Mouse (Mus musculus) gonadal fat pad, adult 2 months (tissue): ENCODE data around the gene Aip. TPM values are rescaled to one million over a fixed set of nuclear protein-coding genes. Genes with fewer than 3 reads are reported as not detected.
A peak's percentile ranks its signal among the peaks of the same experiment; 100 is the strongest.

Experiments used
- DNase-seq: peaks from one replicate; pipeline ENCODE4 v3.0.0-alpha.2; 2012; ENCODE audit warnings: low read depth
- polyA plus RNA-seq: library from polyadenylated mRNA; depleted of rRNA; stranded (reverse); fragments of >200 nt; gene quantifications from 2 replicates; pipeline ENCODE4 v1.2.3, GENCODE M21; 2012; rRNA removed

The Aip gene
- polyA plus RNA-seq, result 99.1 and 121 TPM in 2 replicates

DNA sequence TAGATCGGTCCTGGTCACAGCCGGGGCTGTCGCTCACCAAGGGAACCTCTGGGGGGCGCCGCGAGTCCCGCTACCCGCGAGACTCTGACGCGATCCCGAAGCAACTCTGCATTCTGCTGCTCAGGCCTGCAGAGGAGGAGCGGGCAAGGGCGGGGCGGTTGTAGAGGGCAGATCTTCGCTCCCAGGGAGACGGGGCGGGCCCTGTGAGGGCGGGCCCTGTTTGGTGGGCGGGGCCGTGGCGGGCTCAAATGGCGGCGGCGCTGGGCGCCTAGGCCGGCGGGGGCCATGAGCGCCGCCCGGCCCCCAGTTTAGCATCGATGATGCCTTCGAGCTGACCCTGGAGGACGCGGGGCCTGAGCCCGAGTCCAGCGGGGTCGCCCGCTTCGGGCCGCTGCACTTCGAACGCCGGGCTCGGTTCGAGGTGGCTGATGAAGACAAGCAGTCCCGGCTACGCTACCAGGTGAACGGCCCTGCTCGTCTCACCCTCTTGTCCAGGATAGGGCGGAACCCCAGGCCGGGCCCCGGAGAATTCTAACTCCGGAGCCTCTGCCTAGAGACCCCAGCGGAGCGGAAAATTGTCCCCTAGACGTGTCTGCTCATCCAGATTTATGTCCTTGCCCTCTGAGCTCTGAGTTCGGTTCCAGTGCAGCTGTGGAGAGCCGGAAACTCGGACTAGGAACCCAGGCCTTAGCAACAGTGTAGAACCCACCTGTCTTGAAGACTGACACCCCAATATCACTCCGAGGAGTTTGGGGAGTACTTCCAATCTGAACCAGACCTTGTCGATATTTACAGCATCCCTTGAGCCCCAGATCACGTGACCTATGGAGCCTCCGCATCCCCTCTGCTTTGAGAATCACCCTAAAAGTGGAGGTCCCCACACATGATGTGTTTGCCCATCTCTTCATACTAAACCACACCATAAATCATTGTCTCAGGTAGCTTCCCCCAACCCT, at the start of gene Aip:
Gene Aip (minus strand): TSS at position 118 of the 956 bp plus-strand sequence.
- peak; percentile 56 for DNase-seq

DNA sequence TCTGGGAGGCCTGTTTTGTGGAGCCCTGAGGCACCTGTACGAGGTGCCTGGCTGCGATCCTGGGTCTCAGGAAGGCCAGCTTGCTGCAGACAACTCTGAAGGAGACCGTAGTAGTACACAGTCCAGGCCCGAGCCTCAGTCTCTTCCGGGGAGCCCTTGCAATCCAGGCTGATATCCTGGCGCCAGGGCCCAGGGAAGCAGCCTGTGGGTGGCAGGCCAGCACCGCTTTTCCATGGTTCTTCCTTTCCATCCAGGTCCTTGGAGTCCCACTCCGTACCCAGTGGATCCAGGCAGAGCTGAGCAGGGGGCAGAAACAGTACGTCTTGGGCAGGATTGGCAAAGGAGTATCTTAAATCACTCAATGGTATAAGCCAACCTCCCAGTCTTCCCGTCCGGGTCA, 47.3 kb upstream of the Aip start:
- no peak for DNase-seq

DNA sequence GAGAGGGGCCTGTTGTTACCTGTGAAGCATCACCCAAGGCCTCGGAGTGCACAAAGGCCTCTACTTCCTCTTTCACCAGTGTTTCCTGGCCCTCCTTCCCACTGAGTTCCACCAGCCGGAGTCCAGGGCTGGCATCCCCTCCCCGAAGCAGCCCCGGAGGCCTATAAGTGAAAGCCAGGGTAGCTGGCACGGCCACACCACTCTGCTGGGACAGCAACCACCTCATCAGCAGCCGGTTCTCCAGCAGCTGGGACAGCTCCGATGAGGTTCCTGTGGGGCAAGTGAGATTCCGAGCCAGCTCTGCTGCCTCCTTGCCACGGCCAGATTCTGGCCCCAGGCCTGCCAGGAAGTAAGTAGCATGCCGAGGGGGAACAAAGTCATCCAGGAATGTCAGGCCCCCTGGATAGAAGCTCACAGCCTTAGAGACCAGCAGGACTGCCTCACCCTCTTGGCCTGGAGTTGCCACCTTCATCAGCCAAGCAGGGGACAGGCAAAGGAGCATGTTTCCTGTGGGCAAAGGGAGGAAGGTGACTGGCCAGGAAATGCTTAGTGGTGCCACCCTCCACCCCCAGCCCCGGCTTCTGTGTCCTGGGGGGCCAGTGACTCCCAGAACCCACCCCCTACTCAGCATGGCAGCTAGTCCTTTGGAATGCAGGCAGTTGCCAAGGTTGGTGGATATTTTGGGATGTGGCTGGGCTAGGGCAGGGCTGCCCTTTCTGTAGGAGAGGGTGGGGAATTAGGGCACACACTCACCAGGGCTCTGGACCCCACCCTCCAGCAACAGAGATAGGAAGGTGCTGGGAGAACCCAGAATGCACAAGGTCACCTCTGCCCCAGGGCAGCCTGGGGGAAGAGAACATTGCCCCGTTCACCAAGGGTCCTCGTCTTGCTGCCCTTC, 46.0 kb upstream of the Aip start:
- no peak for DNase-seq

DNA sequence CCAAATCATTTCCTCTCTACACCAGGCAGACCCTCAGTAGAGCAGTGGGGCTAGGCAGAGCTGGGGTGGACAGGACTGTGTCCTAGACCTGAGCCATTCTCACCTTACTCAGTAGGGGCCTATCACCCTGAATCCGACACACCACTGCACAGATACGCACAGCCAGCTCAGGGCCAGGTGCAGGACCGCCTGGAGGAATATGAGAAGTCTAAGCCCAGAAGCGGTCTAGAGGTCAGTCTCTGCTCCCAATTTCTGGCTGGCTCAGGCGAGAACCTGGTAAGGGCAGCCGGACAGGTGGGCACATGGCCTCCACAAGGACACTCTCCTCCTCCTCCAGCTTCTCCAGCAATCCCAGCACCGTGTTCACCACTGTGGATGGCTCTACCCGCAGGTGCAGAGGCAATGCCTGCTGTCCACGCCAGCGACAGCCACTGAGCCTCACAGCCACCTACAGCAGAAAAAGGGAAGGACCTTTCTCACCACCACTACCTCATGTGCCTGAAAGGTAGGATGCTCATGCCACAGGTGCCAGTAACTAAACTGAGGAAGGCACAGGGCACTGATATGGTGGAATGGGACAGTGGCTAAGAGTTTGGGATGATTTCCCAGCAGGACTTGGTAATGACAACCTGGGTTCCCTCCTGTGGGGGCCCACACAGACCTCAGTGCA, 45.2 kb upstream of the Aip start:
- DNase-seq, result no peak

DNA sequence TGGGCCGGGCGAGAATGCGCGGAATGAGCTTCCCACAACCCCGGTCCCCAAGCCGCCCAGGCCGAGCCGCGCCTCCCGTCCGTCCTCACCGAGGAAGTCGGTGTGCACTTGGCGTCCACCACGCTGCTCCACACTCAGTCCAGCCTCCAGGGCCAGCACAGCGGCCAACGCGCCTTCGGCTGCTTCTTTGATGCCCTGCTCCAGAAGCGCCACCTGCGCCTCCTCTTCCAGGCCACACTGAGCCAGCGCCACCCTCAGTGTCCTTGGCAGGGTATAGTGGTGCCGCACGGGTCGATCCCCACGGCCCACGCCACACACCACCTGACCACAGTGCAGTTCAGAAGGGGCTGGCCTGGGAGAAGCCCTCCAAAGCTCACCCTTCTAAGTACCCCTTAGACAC, 44.2 kb upstream of the Aip start:
- no peak for DNase-seq

DNA sequence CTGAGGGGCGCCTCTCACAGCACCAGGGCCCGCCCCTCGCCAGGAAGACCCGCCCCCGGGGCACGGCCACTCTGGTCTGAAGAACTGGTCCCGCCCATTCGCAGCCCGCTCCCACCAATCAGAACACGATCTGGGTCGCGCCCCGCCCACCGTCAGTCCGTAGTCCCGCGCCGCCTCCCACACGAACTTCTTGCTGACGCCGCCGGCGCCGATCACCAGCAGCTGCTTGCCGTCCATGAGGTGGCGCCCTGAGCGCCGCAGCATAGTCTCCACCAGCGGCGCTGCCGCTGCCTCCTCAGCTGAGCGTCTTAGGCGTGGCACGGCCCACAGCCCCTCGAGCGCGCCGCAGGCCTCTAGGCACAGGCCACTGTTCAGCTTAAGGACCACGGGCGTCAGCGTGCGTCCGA, 43.7 kb upstream of the Aip start:
- peak; percentile 54 for DNase-seq

DNA sequence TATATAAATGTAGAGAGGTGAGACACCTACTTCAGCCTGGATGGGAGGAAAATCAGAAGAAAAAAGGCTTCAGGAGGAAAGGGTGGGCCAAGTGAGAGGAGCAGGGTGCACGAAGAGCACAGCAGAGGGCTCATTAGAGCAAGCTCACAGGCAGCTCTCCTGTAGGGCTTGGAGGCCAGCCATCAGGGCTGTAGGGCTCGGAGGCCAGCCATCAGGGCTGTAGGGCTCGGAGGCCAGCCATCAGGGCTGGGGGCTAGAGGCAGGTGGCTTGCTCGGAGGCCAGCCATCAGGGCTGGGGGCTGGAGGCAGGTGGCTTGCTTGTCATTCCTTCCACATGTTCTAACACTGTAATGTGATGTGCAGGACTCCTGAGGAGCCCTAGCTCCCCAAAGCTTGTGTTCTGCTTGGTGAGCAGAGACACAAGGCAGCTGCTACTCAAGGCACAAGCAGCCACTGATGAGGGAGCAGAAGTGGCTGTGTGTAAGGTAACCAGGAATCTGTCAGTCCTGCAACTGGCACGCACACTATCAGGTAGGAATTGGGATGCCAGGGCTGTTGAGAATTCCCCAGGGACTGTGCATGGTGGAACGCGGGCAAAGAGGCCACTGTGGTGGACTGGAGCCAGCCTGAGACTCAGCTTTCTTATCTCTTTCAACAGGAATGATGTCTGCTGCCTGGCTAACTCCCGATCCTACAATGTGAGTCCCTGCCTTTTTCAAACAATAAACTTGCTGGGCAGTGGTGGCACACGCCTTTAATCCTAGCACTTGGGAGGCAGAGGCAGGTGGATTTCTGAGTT, 41.2 kb upstream of the Aip start:
- no peak for DNase-seq

DNA sequence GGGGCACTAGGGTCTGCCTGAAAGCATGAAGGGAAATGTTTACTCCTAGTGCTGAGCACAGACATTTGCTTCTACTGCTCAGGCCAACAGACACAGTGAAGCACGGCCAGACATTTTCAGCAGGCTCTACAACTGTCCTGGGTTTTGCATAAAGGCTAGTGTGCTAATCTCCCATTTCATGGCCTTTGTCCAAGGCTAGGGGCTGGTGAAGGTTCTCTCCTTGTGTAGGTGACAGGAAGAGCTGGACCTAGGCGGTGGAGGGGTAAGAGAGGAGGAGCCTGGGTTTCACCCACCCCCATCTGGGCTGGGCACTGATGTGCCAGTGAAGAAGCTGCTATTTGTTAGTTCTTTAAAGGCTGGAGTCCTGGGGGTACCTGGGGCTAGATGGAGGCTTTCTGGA, 39.1 kb upstream of the Aip start:
- no peak for DNase-seq

DNA sequence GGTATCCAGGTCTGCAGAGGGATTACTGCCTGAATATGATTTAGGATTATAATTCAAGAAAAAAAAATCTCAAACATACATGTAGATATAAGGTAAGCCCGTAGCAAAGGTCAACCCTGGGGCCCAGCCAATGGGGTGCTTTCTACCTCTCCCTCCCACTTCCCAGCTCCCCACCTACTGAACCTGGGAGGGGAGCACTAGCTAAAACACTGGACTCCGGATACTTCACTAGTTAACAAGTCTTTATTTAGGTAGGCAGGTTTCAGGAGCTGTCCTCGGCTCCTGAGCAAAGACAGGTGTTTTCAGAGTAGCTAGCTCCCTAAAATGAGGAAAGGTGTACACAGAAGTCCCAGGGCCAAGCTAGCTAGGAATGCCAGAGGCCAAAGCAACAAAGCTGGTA, 38.4 kb upstream of the Aip start:
- DNase-seq, result no peak

DNA sequence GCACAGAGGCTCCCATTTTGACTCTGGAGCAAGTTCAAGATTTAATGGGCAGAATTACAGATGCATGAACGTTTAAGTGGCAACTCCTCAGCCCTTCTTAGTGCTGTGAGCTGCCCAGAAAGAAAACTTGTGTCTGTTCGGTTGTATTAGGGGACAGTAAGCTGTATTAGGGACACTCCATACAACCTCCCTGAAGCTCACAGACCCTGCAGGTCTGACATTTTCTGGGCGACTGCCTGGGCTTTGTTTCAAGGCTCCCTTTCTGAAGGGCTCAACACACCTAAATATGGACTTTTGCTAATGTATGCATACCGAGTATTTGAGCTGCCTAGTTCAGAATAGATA, 37.9 kb upstream of the Aip start:
- DNase-seq, result no peak

DNA sequence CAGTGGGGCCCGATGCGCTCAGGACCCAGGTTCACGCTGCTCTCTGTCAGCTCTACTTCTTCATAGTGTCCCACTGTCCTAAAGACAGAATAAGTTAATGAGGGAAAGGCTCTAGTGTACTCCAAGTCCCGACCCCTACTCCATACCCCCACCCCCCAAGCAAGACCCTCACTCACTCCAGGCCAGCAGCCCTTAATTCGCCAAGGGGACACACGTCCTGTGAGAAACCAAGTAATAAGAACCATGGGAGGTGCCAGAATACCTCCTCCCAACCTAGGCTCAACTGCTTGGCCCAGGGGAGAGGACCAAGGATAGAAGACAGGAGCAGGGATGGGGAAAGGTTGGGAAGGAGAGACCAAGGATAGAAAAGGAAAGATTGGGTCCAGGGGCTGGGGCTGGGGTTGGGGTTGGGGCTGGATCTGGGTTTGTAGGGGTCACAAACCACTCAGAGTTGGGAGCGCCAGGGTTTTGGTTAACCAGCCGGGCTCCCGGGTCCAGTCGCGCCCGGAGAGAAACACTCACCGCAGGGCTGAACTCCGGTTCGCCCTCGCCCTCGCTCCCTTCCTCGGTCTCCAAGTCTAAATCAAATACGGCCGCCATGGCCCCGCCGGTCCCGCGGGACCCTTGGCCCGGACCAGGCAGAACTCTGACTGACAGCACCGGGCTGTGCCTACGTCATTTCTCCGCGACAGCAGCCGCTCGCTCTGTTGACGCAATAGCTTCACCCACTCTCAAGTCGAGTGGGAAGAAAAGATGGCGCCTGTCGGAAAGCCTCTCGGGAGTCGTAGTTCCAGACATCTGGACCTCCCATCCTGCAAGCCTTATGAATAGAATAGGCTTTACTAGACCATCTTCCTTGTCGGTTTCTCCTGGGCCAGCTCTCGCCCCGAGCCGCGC, 37.2 kb upstream of the Aip start, which contains the start of gene Rps6kb2:
Gene Rps6kb2 (minus strand): TSS at position 709 of the 897 bp plus-strand sequence.
- DNase-seq, result peak; percentile 63

DNA sequence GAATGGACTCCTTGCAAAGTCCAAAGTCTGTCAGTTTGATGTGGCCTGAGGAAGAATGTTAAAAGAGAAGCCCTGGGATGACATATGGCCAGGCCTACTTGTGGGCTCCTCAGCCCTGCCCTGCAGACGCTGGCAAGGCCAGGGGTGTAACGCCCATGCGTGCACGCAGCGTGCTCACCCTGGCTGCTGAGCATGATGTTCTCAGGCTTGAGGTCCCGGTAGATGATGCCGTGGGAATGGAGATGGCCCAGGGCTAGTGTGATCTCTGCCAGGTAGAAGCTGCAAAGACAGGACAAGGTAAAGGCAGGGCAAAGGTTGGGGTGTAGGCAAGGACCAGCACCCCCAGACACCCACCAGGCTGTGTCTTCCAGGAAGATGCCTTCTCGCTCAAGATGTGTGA, 33.4 kb upstream of the Aip start:
- DNase-seq, result no peak

DNA sequence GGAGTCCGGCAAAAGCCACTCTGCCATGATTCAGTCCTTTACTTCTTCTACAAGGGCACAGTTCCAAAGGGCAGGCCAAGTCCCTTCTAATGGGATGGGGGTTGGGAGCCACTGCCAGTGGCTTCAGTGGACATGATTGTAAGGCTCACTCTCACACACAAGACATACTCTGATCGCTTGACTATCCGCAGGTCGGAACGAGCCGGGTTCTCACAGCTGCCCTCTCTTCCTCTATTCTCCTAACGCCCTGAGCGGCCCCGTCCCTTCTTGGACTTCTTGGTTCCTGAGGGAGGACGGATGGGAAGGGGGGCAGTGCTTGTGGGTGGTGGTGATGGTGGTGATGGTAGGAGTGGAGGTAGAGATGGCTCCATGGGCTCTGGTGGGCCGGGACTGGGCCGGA, 31.1 kb upstream of the Aip start:
- no peak for DNase-seq

DNA sequence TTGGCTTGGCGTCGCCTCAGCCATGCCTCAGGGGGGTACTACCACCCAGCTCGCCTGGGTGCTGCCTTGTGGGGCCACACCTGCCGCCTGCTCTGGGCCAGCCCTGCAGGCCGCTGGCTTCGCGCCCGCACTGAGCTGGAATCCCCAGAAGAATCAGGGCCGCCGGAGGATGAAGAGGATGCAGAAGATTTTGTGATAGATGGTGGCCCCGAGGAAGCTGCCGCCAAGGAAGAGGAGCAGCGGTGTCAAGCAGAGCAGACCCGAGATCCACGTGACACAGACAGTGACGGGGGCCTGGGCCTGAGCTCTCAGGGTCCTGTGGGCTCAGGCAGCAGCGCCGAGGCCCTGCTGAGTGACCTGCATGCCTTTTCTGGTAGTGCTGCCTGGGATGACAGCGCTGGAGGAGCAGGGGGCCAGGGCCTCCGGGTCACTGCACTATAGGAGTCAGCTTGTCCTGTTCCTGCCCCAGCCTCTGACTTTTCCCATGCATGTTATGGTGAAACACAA, 30.5 kb upstream of the Aip start:
- DNase-seq, result no peak

DNA sequence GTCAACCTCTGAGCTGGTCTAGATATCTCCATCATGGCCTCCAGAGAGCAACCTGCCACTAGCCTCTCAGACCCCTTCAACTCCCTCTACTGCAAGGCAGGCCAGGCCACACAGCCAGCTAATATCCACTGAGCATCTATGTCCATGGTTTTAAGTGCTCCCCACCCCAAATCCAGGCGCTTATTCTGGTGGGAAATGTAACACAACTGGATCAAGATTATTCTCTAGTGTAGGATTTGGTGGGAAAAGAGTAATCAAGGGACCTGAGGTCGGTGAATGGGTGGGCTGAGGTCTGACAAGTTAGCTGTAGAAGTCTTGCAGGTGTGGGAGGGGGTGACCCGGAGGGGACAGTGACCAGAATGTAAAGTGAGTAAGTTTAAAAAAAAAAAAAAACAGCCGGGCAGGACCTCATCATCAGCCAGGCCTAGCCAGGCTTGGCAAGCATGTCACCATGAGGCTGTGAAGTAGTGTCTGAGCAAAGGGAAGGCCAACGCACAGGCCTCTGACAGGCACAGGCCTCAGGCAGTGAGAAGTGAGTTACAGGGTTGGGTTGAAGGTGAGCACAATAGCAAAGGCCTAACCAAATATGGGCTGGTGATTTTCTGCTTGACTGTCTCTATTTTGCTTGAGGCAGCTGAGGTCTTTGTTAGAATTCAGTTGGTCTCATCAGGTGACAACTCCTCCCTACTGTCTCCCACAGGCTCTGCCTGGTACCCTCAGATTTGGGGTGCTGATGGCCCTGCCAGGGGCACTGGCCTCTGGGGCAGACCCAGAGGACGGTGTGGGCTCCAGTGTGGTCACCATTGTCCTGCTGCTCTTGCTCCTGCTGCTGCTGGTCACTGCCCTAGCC, 29.8 kb upstream of the Aip start:
- DNase-seq, result no peak

DNA sequence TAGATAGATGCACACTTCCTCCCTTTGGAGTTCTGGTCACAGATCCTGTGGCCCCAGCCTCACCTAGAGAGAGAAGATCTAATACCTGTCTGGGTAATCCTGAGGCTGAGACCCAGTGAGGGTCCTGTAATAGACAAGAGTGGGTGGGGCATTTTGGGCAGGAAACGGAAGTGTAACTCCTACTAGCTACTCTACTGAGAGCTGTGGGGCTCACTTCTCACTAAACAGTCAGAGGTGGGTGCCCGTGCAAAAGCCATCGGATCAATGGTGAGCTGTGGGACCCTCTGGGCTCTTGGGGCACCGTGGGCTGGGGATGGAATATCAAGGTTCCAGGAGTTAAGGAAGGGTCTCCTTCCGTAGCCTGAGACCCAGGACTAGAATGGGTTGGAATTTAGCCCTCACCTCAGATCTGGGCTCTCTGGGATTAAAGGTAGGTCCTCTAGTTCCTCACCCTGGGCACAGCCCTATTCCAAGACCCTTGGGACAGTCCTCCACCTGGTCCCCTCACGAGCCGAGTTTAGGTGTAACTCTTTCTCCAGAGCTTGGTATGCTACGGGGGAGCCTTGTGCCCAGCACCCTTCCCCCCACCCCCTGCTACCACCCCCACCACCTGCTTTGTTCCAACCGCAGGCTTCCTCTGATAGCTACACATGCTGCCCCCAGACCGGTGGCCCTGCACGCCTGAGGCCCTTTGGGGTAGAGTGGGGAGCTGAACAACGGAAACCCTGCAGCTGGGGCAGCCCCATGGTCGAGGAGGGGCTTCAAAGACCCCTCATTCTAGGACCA, 29.0 kb upstream of the Aip start:
- no peak for DNase-seq

DNA sequence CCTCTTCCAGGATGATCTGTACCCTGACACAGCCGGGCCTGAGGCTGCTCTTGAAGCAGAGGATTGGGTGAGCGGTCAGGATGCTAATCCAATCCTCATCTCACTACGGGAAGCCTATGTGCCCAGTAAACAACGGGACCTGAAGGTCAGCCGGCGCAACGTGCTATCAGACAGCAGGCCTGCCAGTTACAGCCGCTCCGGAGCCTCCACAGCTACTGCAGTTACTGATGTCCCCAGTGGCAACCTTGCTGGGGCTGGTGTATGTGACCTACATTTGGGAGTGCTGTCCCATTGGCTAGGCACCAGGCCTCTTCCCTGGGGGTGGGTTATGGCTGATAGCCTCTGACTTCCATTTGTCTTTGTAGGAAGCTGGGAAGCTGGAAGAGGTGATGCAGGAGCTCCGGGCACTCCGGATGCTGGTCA, 27.6 kb upstream of the Aip start, which contains the start of gene Ptprcap:
Gene Ptprcap (plus strand): TSS at position 373 of the 423 bp plus-strand sequence.
- DNase-seq, result no peak
